Mouse (Mus musculus): ENCODE results near the gene Pias1. TPM values are rescaled to one million over a fixed set of nuclear protein-coding genes. Genes with fewer than 3 reads are reported as not detected.

Pias1 gene
- polyA plus RNA-seq, 1 experiment, result 34.6 TPM

DNA sequence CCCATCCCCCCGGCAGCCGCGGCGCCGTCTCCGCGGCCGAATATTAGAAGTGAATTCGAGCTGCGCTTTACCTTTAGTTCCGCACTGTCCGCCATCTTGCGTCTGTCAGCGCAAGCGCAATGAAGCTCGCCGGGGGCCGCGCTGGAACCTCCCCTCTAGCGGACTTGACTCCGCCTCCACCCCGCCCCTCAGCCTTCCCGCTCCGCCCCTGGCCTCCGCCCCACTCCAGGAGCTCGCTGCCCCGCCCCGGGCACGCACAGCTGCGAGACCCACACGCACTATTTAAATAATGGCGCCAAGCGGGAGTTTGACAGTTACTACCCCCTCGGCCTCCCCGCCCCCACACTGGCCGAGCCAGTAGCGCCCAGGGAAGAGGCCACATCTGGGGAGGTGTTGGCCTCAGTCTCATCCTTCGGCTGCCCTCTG is 6.9 kb downstream of the Pias1 start:
- H3K27ac ChIP-seq (ENCODE audit: insufficient read depth, low read length), result peak overlapping the region; percentile 90; the same call in 1 of the 2 replicates
- peak; percentile 96 for TF ChIP-seq POLR2A (IDR thresholded peaks at IDR 0.05; ENCODE audit: extremely low read depth, insufficient read depth, low read length)
- TF ChIP-seq CTCF (IDR thresholded peaks at IDR 0.05; ENCODE audit: extremely low read depth, insufficient read depth, low read length), result no peak
- peaks cover 2% of the 10 kb centered on the region; the same call in 1 of the 2 replicates for H3K4me1 ChIP-seq (ENCODE audit: control insufficient read depth, insufficient read depth, low read length)
- H3K4me3 ChIP-seq (ENCODE audit: insufficient read depth, low read length), result peak overlapping the region; percentile 98

- TF ChIP-seq CTCF (IDR thresholded peaks at IDR 0.05; ENCODE audit: extremely low read depth, insufficient read depth, low read length), result no peak
- no peak for TF ChIP-seq POLR2A (IDR thresholded peaks at IDR 0.05; ENCODE audit: extremely low read depth, insufficient read depth, low read length)
- peak overlapping the region; percentile 90; the same call in 1 of the 2 replicates for H3K27ac ChIP-seq (ENCODE audit: insufficient read depth, low read length)
- peak overlapping the region; percentile 98 for H3K4me3 ChIP-seq (ENCODE audit: insufficient read depth, low read length)
- peaks cover 2% of the 10 kb centered on the region; the same call in 1 of the 2 replicates for H3K4me1 ChIP-seq (ENCODE audit: control insufficient read depth, insufficient read depth, low read length)
Measured at GRCm38 (mm10) chr9:62980162-62980776, 7.5 kb downstream of the Pias1 start.

DNA sequence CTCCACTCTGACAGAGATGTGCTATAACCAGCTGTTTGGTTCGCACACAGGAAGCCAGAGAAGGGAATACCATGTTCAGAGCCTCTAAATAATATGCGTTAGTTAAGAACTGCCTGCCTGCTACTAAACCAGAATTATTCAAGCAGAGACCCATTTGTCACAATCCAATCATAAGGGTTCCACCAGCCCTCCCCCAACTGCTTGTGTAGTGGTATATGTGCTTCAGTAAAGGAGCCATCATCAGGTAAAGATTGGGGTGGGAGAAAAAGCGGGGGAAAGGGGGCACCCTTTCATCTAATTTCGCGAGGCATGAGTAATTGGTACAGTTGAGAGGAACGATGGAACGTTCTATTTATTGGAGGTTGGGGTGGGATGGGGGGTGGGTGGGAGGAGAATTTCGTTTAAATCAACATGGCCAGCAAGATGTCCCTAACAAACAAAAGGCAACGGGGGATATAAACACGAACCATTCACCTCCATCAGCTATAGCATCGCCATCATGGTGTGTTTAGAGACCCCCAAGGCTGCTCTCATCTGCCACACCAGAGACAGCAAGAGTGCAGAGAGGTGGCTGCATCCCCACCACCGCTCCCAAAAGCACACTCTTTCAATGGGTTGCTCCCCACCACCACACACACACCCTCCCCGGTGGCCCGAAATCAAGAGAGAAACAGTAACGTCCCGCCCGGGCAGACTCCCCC is 8.1 kb downstream of the Pias1 start:
- TF ChIP-seq CTCF (IDR thresholded peaks at IDR 0.05; ENCODE audit: extremely low read depth, insufficient read depth, low read length) (no peak), POLR2A (IDR thresholded peaks at IDR 0.05; ENCODE audit: extremely low read depth, insufficient read depth, low read length) (no peak)
- no peak overlapping the region for H3K27ac ChIP-seq (ENCODE audit: insufficient read depth, low read length)
- peaks cover 2% of the 10 kb centered on the region; the same call in 1 of the 2 replicates for H3K4me1 ChIP-seq (ENCODE audit: control insufficient read depth, insufficient read depth, low read length)
- H3K4me3 ChIP-seq (ENCODE audit: insufficient read depth, low read length), result peak overlapping the region; percentile 98

- Histone ChIP-seq H3K27ac (ENCODE audit: insufficient read depth, low read length) (no peak overlapping the region), H3K4me1 (ENCODE audit: control insufficient read depth, insufficient read depth, low read length) (peaks cover 2% of the 10 kb centered on the region; the same call in 1 of the 2 replicates), H3K4me3 (ENCODE audit: insufficient read depth, low read length) (no peak overlapping the region)
- TF ChIP-seq CTCF (IDR thresholded peaks at IDR 0.05; ENCODE audit: extremely low read depth, insufficient read depth, low read length) (no peak), POLR2A (IDR thresholded peaks at IDR 0.05; ENCODE audit: extremely low read depth, insufficient read depth, low read length) (no peak)
Measured at GRCm38 (mm10) chr9:62977152-62977551, 10.6 kb downstream of the Pias1 start.

- no peak overlapping the region for H3K4me3 ChIP-seq (ENCODE audit: insufficient read depth, low read length)
- H3K4me1 ChIP-seq (ENCODE audit: control insufficient read depth, insufficient read depth, low read length), result peaks cover 2% of the 10 kb centered on the region; the same call in 1 of the 2 replicates
- H3K27ac ChIP-seq (ENCODE audit: insufficient read depth, low read length), result no peak overlapping the region
- TF ChIP-seq POLR2A (IDR thresholded peaks at IDR 0.05; ENCODE audit: extremely low read depth, insufficient read depth, low read length) (no peak), CTCF (IDR thresholded peaks at IDR 0.05; ENCODE audit: extremely low read depth, insufficient read depth, low read length) (no peak)
Measured at GRCm38 (mm10) chr9:62975830-62976229, 11.9 kb downstream of the Pias1 start.

- H3K4me3 ChIP-seq (ENCODE audit: insufficient read depth, low read length), result no peak overlapping the region
- peaks cover 2% of the 10 kb centered on the region; the same call in 1 of the 2 replicates for H3K4me1 ChIP-seq (ENCODE audit: control insufficient read depth, insufficient read depth, low read length)
- TF ChIP-seq POLR2A (IDR thresholded peaks at IDR 0.05; ENCODE audit: extremely low read depth, insufficient read depth, low read length) (no peak), CTCF (IDR thresholded peaks at IDR 0.05; ENCODE audit: extremely low read depth, insufficient read depth, low read length) (peak; percentile 21; the same call in 1 of the 2 replicates)
- no peak overlapping the region for H3K27ac ChIP-seq (ENCODE audit: insufficient read depth, low read length)
Measured at GRCm38 (mm10) chr9:62974439-62974838, 13.3 kb downstream of the Pias1 start.

DNA sequence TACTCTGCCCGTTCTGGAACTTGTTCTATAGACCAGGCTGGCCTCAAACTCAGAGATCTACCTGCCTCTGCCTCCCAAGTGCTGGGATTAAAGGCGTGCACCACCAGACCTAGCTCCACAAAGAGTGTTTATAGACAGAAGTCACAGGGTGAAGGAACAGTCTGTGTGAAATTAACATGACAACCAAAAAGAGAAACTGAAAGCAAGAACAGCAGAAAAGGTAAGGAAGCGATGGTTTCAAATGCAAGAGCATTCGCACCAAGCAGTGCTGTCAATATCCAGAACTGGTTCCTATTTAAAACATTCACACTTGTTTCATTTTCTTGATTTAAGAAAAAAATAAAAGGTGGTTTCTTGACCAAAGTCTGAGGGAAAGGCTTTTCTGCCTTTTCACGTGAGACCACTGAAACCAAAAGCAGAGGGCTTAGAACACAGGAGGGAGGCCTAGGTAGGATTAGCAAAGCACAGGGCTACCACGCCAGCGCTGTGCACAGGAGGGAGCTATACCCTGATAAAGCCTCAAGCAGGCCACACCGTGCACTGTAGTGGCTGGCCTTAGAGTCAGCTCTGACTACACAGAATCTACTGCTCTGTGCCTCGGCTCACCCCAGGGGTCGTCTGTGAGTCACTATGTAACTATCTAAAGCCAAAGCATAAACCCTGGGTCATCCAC is 15.5 kb downstream of the Pias1 start:
- Histone ChIP-seq H3K4me3 (ENCODE audit: insufficient read depth, low read length) (no peak overlapping the region), H3K27ac (ENCODE audit: insufficient read depth, low read length) (no peak overlapping the region), H3K4me1 (ENCODE audit: control insufficient read depth, insufficient read depth, low read length) (peaks cover 3% of the 10 kb centered on the region)
- no peak for TF ChIP-seq CTCF (IDR thresholded peaks at IDR 0.05; ENCODE audit: extremely low read depth, insufficient read depth, low read length)
- no peak for TF ChIP-seq POLR2A (IDR thresholded peaks at IDR 0.05; ENCODE audit: extremely low read depth, insufficient read depth, low read length)

DNA sequence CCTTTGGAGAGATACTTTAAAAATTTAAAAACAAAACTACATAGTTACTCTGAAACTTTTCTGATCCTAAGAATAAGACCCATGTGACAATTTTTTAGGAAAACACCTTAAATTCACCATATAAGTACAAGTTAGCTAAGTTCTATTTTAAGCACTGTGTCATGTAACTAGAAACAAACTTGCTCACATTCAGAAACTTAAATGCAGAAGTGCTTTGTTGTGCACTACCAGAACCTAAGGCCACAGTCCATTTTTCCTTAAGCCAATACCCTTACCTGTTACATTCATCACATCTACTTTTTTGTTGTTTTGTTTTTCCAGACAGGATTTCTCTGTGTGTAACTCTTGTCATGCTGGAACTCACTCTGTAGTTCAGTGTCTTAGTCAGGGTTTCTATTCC is 17.4 kb downstream of the Pias1 start:
- no peak overlapping the region for H3K4me3 ChIP-seq (ENCODE audit: insufficient read depth, low read length)
- no peak overlapping the region for H3K27ac ChIP-seq (ENCODE audit: insufficient read depth, low read length)
- TF ChIP-seq POLR2A (IDR thresholded peaks at IDR 0.05; ENCODE audit: extremely low read depth, insufficient read depth, low read length) (no peak), CTCF (IDR thresholded peaks at IDR 0.05; ENCODE audit: extremely low read depth, insufficient read depth, low read length) (no peak)
- peaks cover 3% of the 10 kb centered on the region for H3K4me1 ChIP-seq (ENCODE audit: control insufficient read depth, insufficient read depth, low read length)

- Histone ChIP-seq H3K4me1 (ENCODE audit: control insufficient read depth, insufficient read depth, low read length) (peaks cover 5% of the 10 kb centered on the region), H3K27ac (ENCODE audit: insufficient read depth, low read length) (no peak overlapping the region), H3K4me3 (ENCODE audit: insufficient read depth, low read length) (no peak overlapping the region)
- TF ChIP-seq CTCF (IDR thresholded peaks at IDR 0.05; ENCODE audit: extremely low read depth, insufficient read depth, low read length), result no peak
Measured at GRCm38 (mm10) chr9:62966018-62966417, 21.7 kb downstream of the Pias1 start.
